Mouse (Mus musculus) forebrain, embryonic 14.5 days (tissue): Measurements from ENCODE around the gene Grem1. TPM values are rescaled to one million over a fixed set of nuclear protein-coding genes. Genes with fewer than 3 reads are reported as not detected.

ENCODE experiments used
- ATAC-seq: fragments of 200-750 bp; cut with Nextera tagmentation; 2 replicates; pipeline ENCODE4 v1.8.0; 2017; ENCODE audit warnings: mild to moderate bottlenecking, moderate library complexity
- DNase-seq: peaks from one replicate; pipeline ENCODE4 v3.0.0-alpha.2; 2015; ENCODE audit warnings: low spot score
- H3K27ac ChIP-seq: fragments of 300-500 bp; sonication (generic); 2 replicates; pipeline ENCODE4 v1.5.1; 2014; ENCODE audit warnings: low read depth, mild to moderate bottlenecking, control low read depth, low read length, moderate library complexity
- H3K27me3 ChIP-seq: fragments of 300-500 bp; sonication (generic); replicated peaks from 2 replicates; pipeline ENCODE4 v1.6.1; 2014; ENCODE audit warnings: low read length, control low read depth, mixed read lengths; ENCODE audit not compliant: control insufficient read depth, insufficient read depth
- H3K36me3 ChIP-seq: fragments of 300-500 bp; sonication (generic); 2 replicates; pipeline ENCODE4 v1.6.1; 2014; ENCODE audit warnings: low read length, control low read depth; ENCODE audit not compliant: control insufficient read depth, insufficient read depth
- H3K4me1 ChIP-seq: fragments of 300-500 bp; sonication (generic); 2 replicates; pipeline ENCODE4 v1.6.1; 2014; ENCODE audit warnings: antibody characterized with exemption, low read length, control low read depth; ENCODE audit not compliant: control insufficient read depth, insufficient read depth
- H3K4me2 ChIP-seq: fragments of 300-500 bp; sonication (generic); 2 replicates; pipeline ENCODE4 v1.6.1; 2014; ENCODE audit warnings: mild to moderate bottlenecking, control low read depth, low read length
- H3K4me3 ChIP-seq: fragments of 300-500 bp; sonication (generic); 2 replicates; pipeline ENCODE4 v1.5.1; 2014; ENCODE audit warnings: low read depth, low read length, control low read depth
- H3K9ac ChIP-seq: fragments of 300-500 bp; sonication (generic); 2 replicates; pipeline ENCODE4 v1.6.1; 2014; ENCODE audit warnings: mild to moderate bottlenecking, low read length, control low read depth, moderate library complexity
- H3K9me3 ChIP-seq: fragments of 300-500 bp; sonication (generic); replicated peaks from 2 replicates; pipeline ENCODE4 v1.6.1; 2016; ENCODE audit warnings: low read length, control low read depth, mixed read lengths; ENCODE audit not compliant: control insufficient read depth
- WGBS: fragments of 180-500 bp; shearing (Covaris S2); extraction: QIAGEN DNeasy Blood & Tissue Kit; methylation state at CpG from one replicate; pipeline ENCODE4 v1.1.7; 2014; 5-methylcytosine and 5-hydroxymethylcytosine counted together
- polyA plus RNA-seq: library from polyadenylated mRNA; unstranded; fragments of >200 nt; fragmentation: Nextera tagmentation; extraction: Ambion mirVana; gene quantifications from 2 replicates; pipeline ENCODE4 v1.2.1, GENCODE M21; 2014

The Grem1 gene
- 0.32 and 0.48 TPM in 2 replicates for polyA plus RNA-seq

DNA sequence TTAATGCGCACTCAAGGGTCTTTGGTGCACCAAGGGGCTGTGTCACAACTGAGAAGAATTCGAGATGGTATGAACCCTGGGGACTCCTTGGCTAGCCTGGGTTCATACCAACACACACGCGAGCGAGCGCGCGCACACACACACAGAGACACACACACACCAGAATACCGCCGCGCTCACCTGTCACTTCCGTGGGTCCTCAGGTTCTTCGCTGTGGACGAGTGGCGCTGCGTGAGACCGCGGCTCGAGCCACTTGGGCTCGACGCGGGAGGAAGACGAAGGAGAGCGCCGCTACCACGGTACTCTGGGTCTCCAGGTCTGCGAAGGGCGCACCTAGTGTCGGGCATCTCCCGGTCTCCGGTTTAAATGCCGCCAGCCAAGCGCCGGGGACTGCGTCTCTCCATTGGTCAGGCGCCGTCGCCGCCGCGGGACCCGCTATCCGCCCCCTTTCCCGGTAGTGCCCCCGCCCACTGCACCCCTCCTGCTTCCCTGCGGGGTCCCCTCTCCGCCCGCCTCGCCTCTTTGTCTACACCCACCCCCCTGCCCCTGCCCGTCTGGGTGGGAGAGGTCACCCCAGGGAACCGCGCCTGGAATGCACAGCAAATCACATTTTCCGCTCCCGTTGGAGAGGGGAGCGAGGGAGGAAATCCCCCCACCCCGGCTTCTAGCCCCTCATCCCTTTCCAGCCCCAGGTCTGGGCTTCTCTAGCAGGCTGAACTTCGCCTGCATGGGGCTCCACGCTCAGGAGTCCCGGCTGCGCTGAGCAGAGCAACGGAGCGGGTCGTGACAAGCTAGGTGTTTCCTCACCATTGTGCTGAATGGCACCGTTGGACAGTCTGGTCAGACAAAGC lies at the start of gene Grem1:
Grem1 (minus strand) TSS at position 336 of the 851 bp plus-strand sequence.
- no peak within 1 kb of the TSS for H3K27ac ChIP-seq

DNA sequence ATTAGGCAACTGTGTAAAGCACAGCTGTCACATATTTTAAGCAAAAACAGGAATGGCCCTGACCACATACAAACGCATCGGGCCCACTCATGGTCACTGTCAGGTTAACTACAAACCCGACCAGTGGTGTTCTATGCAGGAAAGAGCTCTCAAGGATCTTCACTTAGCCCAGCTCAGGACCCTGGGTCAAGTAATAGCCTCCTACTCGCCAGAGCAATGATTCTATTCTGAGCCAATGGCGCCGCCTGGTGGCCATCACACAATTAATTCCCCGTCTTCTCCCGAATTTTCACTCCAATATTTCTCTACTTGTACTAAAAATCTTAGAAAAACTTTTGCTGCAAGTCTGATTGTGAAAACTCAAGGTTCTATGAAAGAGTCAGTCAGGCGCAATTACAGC lies 49.2 kb upstream of the Grem1 start:
- no peaks in the 10 kb centered on the region for H3K27me3 ChIP-seq
- peak; percentile 54 for DNase-seq
- ATAC-seq, result peak; percentile 44; the same call in 1 of the 2 replicates
- no peak overlapping the region for H3K27ac ChIP-seq
- no peak overlapping the region for H3K4me2 ChIP-seq
- no peaks in the 10 kb centered on the region for H3K36me3 ChIP-seq
- no peak overlapping the region for H3K4me3 ChIP-seq
- 24% methylated on average over 9 of the region's 9 CpGs for WGBS
- no peak overlapping the region for H3K9ac ChIP-seq
- no peaks in the 10 kb centered on the region for H3K9me3 ChIP-seq
- no peaks in the 10 kb centered on the region for H3K4me1 ChIP-seq

More for the DNA sequence above, at the start of gene Grem1:
- WGBS, result under 1% methylated on average over 64 of the region's 64 CpGs
- Histone ChIP-seq H3K4me1 (peaks cover 5% of the 10 kb centered on the region; the same call in 1 of the 2 replicates), H3K4me3 (peak within 1 kb of the TSS; percentile 51), H3K9ac (peak within 1 kb of the TSS; percentile 59), H3K27me3 (peaks cover 36% of the 10 kb centered on the region), H3K9me3 (no peaks in the 10 kb centered on the region), H3K4me2 (peak within 1 kb of the TSS; percentile 92), H3K36me3 (no peaks in the 10 kb centered on the region)
- DNase-seq, result peak; percentile 28
- ATAC-seq, result peak; percentile 60

GRCm38 (mm10) chr2:113806851-113807577 lies 48.6 kb upstream of the Grem1 start:
- Histone ChIP-seq H3K27me3 (no peaks in the 10 kb centered on the region), H3K27ac (no peak overlapping the region), H3K9me3 (no peaks in the 10 kb centered on the region), H3K36me3 (no peaks in the 10 kb centered on the region), H3K4me1 (no peaks in the 10 kb centered on the region), H3K4me2 (no peak overlapping the region), H3K4me3 (no peak overlapping the region), H3K9ac (no peak overlapping the region)
- 74% methylated on average over 10 of the region's 10 CpGs for WGBS
- DNase-seq, result no peak
- ATAC-seq, result no peak

GRCm38 (mm10) chr2:113805765-113806164 lies 47.3 kb upstream of the Grem1 start:
- Histone ChIP-seq H3K36me3 (no peaks in the 10 kb centered on the region), H3K9ac (no peak overlapping the region), H3K27ac (no peak overlapping the region), H3K4me3 (no peak overlapping the region), H3K9me3 (no peaks in the 10 kb centered on the region), H3K4me2 (no peak overlapping the region), H3K4me1 (no peaks in the 10 kb centered on the region), H3K27me3 (no peaks in the 10 kb centered on the region)
- WGBS, result 70% methylated on average over 4 of the region's 4 CpGs
- no peak for ATAC-seq
- no peak for DNase-seq

GRCm38 (mm10) chr2:113803753-113804152 lies 45.3 kb upstream of the Grem1 start:
- ATAC-seq, result peak; percentile 63; the same call in 1 of the 2 replicates
- 19% methylated on average over 1 of the region's 1 CpGs for WGBS
- Histone ChIP-seq H3K27ac (no peak overlapping the region; the same call in 1 of the 2 replicates), H3K27me3 (no peaks in the 10 kb centered on the region), H3K9me3 (no peaks in the 10 kb centered on the region), H3K4me1 (no peaks in the 10 kb centered on the region), H3K9ac (no peak overlapping the region), H3K4me2 (no peak overlapping the region), H3K4me3 (no peak overlapping the region), H3K36me3 (no peaks in the 10 kb centered on the region)
- peak; percentile 39 for DNase-seq

- Histone ChIP-seq H3K4me2 (no peak overlapping the region), H3K27me3 (no peaks in the 10 kb centered on the region), H3K36me3 (no peaks in the 10 kb centered on the region), H3K4me1 (no peaks in the 10 kb centered on the region), H3K4me3 (no peak overlapping the region), H3K9me3 (no peaks in the 10 kb centered on the region), H3K27ac (no peak overlapping the region), H3K9ac (no peak overlapping the region)
- 82% methylated on average over 5 of the region's 5 CpGs for WGBS
- no peak for DNase-seq
- no peak for ATAC-seq
Measured at GRCm38 (mm10) chr2:113800846-113801245, 42.4 kb upstream of the Grem1 start.

DNA sequence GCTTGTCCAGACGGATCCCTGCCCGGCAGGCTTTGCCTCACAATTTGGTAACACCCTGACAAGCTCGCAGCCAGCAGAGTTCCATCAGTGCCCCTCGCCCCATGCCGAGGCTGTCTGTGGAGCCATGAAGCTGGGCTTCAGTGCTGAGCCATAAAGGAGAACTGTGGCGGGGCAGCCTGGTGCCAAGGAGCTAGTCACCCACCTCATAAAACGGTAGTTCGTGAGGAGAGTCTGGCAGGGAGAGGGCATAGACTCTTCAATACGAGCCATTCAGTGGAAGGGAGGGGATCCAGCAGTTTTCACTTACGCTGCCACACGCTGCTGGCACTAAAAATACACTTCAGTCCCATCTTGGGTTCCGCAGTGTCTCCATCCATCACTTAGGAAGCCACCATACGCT lies 40.2 kb upstream of the Grem1 start:
- WGBS, result 89% methylated on average over 13 of the region's 13 CpGs
- H3K4me2 ChIP-seq, result no peak overlapping the region
- ATAC-seq, result no peak

DNA sequence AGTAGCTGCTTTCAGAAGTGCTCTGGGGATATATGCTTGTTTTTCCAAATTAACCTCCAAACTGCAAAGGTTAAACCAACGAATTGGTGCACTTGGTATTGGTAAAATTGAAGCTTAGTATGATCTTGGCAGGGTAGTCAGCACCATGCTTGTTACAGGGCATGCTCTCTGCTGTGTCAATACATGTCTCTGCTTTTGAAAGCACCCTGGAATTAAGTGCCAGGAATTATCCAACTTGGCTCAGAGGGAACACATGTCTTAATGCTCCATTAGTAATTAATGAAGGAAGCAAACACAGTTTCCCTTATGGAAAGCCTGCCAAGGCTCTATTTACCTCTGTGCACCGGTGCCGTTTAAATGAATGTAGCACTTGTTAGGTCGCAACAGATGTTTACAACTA lies 36.7 kb upstream of the Grem1 start:
- DNase-seq, result peak; percentile 28
- no peak for ATAC-seq
- WGBS, result 28% methylated on average over 4 of the region's 4 CpGs
- H3K9ac ChIP-seq, result no peak overlapping the region
- peaks cover 10% of the 10 kb centered on the region; the same call in 1 of the 2 replicates for H3K36me3 ChIP-seq
- no peaks in the 10 kb centered on the region for H3K4me1 ChIP-seq
- no peak overlapping the region for H3K4me3 ChIP-seq
- no peak overlapping the region for H3K27ac ChIP-seq
- H3K27me3 ChIP-seq, result no peaks in the 10 kb centered on the region
- H3K4me2 ChIP-seq, result no peak overlapping the region
- no peaks in the 10 kb centered on the region for H3K9me3 ChIP-seq

More for the DNA sequence above, 40.2 kb upstream of the Grem1 start:
- H3K36me3 ChIP-seq, result no peaks in the 10 kb centered on the region
- no peaks in the 10 kb centered on the region for H3K4me1 ChIP-seq
- H3K9me3 ChIP-seq, result no peaks in the 10 kb centered on the region
- no peaks in the 10 kb centered on the region for H3K27me3 ChIP-seq
- H3K9ac ChIP-seq, result no peak overlapping the region
- H3K4me3 ChIP-seq, result no peak overlapping the region
- DNase-seq, result no peak
- H3K27ac ChIP-seq, result no peak overlapping the region
